Mouse (Mus musculus) E14TG2a.4 (cell line): Measurements from ENCODE around the gene Rnf227.

ENCODE experiments used
- CTCF ChIP-seq: conservative IDR thresholded peaks from 2 replicates; pipeline ENCODE4 v1.5.1; 2014; ENCODE audit warnings: low read length
- NANOG ChIP-seq: IDR thresholded peaks from 2 replicates; pipeline ENCODE4 v1.6.1; 2014; ENCODE audit warnings: borderline replicate concordance, low read length, mixed read lengths
- POU5F1 ChIP-seq: IDR thresholded peaks from 2 replicates; pipeline ENCODE4 v1.6.1; 2014; ENCODE audit warnings: low read length, borderline replicate concordance

DNA sequence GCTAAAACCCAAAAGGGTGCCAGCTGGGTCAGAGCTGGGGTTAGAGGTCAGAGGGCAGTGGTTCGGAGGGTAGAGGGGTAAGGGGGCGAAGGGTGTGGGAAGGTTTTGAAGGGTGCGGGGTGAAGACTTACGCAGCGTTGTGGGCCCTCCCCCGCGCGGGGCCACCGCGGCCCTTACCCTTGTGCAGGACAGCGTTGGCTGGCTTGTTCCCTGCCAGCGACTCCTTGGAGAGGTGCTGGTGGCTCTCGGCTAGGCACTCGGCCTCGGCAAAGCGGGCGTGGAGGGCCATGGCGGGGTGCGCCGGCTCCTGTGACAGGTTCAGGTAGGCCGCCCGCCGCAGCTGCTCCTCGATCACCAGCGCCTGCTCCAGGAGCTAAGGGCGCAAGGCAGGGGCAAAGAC, 6.2 kb downstream of the Rnf227 start:
- no peak for TF ChIP-seq CTCF
- TF ChIP-seq POU5F1, result no peak
- no peak for TF ChIP-seq NANOG
